Mouse (Mus musculus) bone marrow macrophage, adult 2 months (primary cell): ENCODE data around the gene Lalba. TPM values are rescaled to one million over a fixed set of nuclear protein-coding genes. Genes with fewer than 3 reads are reported as not detected.

Experiments
- H3K27ac ChIP-seq: 2 replicates; pipeline ENCODE4 v1.5.1; 2012; ENCODE audit warnings: low read depth, low read length; ENCODE audit not compliant: insufficient read depth
- H3K4me1 ChIP-seq: 2 replicates; pipeline ENCODE4 v1.6.1; 2012; ENCODE audit warnings: low read length; ENCODE audit not compliant: control insufficient read depth, insufficient read depth
- H3K4me3 ChIP-seq: 2 replicates; pipeline ENCODE4 v1.5.1; 2012; ENCODE audit warnings: mild to moderate bottlenecking, low read length, moderate library complexity; ENCODE audit not compliant: insufficient read depth
- CTCF ChIP-seq: IDR thresholded peaks from 2 replicates; pipeline ENCODE4 v1.5.1; 2012; ENCODE audit warnings: low read depth, mild to moderate bottlenecking, low read length, moderate library complexity
- POLR2A ChIP-seq: IDR thresholded peaks from 2 replicates; pipeline ENCODE4 v1.6.1; 2012; ENCODE audit warnings: mild to moderate bottlenecking, low read depth, low read length, borderline replicate concordance
- polyA plus RNA-seq: library from polyadenylated mRNA; stranded (reverse); fragments of >200 nt; gene quantifications from 2 replicates; pipeline ENCODE4 v1.2.4, GENCODE M21; 2012; ENCODE audit not compliant: missing spikeins, insufficient read depth, insufficient read length

The Lalba gene
- polyA plus RNA-seq, 1 experiment, result not detected

- peak overlapping the region; percentile 14 for H3K4me3 ChIP-seq
- H3K27ac ChIP-seq, result peak overlapping the region; percentile 97
- H3K4me1 ChIP-seq, result peaks cover 32% of the 10 kb centered on the region
- TF ChIP-seq POLR2A (no peak), CTCF (no peak)
Observed at GRCm38 (mm10) chr15:98512799-98513321, 30.3 kb upstream of the Lalba start.

- H3K27ac ChIP-seq, result peak overlapping the region; percentile 97
Observed at GRCm38 (mm10) chr15:98512232-98512631, 29.7 kb upstream of the Lalba start.

GRCm38 (mm10) chr15:98511386-98511928 is 28.9 kb upstream of the Lalba start:
- Histone ChIP-seq H3K27ac (peak overlapping the region; percentile 97), H3K4me3 (peak overlapping the region; percentile 46), H3K4me1 (peaks cover 38% of the 10 kb centered on the region)
- TF ChIP-seq POLR2A, result no peak
- no peak for TF ChIP-seq CTCF

More at GRCm38 (mm10) chr15:98512232-98512631, 29.7 kb upstream of the Lalba start:
- peak overlapping the region; percentile 10; the same call in 1 of the 2 replicates for H3K4me3 ChIP-seq
- peaks cover 34% of the 10 kb centered on the region for H3K4me1 ChIP-seq
- TF ChIP-seq CTCF, result no peak

GRCm38 (mm10) chr15:98510438-98511385 is 28.2 kb upstream of the Lalba start:
- H3K27ac ChIP-seq, result peak overlapping the region; percentile 97
- peaks cover 44% of the 10 kb centered on the region for H3K4me1 ChIP-seq
- TF ChIP-seq CTCF (peak; percentile 58), POLR2A (no peak)
- H3K4me3 ChIP-seq, result peak overlapping the region; percentile 46

- TF ChIP-seq CTCF (no peak), POLR2A (no peak)
- no peak overlapping the region for H3K27ac ChIP-seq
- H3K4me3 ChIP-seq, result no peak overlapping the region
- peaks cover 43% of the 10 kb centered on the region for H3K4me1 ChIP-seq
Observed at GRCm38 (mm10) chr15:98509387-98509786, 26.9 kb upstream of the Lalba start.

GRCm38 (mm10) chr15:98507321-98507720 is 24.8 kb upstream of the Lalba start:
- H3K4me1 ChIP-seq, result peaks cover 30% of the 10 kb centered on the region
- no peak overlapping the region for H3K27ac ChIP-seq
- H3K4me3 ChIP-seq, result no peak overlapping the region
- TF ChIP-seq POLR2A, result no peak
- no peak for TF ChIP-seq CTCF

GRCm38 (mm10) chr15:98506253-98506957 is 23.9 kb upstream of the Lalba start:
- Histone ChIP-seq H3K27ac (peak overlapping the region; percentile 57), H3K4me3 (no peak overlapping the region), H3K4me1 (peaks cover 21% of the 10 kb centered on the region)
- TF ChIP-seq POLR2A (no peak), CTCF (peak; percentile 19; the same call in 1 of the 2 replicates)

- no peak overlapping the region for H3K27ac ChIP-seq
- peaks cover 15% of the 10 kb centered on the region for H3K4me1 ChIP-seq
- TF ChIP-seq POLR2A, result no peak
- peak; percentile 80 for TF ChIP-seq CTCF
- no peak overlapping the region for H3K4me3 ChIP-seq
Observed at GRCm38 (mm10) chr15:98504514-98504913, 22.0 kb upstream of the Lalba start.

GRCm38 (mm10) chr15:98503317-98503716 is 20.8 kb upstream of the Lalba start:
- TF ChIP-seq CTCF (no peak), POLR2A (no peak)
- Histone ChIP-seq H3K4me3 (no peak overlapping the region), H3K27ac (no peak overlapping the region), H3K4me1 (peaks cover 15% of the 10 kb centered on the region)
